Mouse (Mus musculus): ENCODE results near the gene Mypop.

Gene Mypop

GRCm38 (mm10) chr7:18990601-18991295, at the start of gene Mypop:
TSS of gene Mypop (plus strand) at chr7:18991245.
- DNase-seq (ENCODE audit: low read depth) = peak; percentile 100

DNA sequence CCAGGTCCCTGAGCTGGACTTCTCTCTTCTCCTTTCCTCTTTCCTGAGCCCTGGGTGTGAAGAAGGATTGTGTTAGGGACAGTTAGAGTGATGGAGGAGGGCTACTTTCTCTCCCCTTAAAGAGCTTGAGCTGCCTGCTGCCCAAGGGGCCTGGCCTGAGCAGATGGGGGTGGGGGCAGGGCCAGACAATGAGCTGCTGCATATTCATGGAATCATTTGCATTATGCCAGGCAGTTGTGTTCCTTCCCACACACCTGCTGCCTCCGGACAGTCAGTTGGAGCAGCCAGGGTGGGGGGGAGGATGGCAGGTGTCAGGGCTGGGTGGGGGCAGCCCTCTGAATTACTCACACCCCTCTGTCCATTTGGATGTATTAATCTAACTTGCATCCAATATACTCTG, 48.7 kb upstream of the Mypop start:
- no peak for DNase-seq (ENCODE audit: low read depth)

DNA sequence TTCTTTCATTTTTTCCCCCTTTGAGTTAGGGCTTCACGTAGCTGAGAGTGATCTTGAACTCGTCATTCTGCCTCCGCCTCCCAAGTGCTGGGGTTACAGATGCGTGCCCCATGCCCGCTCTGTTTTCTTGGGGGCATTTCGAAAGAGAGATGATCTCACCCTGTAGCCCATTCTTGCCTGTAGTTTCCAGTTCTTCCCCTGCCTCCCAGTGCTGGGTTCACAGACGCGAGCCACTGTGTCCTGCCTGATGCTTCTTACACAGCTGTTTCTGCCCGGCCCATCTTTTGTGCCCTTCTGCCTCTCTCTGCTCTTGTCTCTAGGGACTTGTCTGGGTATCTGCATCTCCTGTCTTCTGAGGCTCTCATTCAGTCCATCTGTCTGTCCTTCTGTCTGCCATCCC, 48.2 kb upstream of the Mypop start:
- DNase-seq (ENCODE audit: low read depth) = no peak

GRCm38 (mm10) chr7:18948151-18948550, 42.9 kb upstream of the Mypop start:
- no peak for DNase-seq (ENCODE audit: low read depth)

GRCm38 (mm10) chr7:18949781-18950522, 41.1 kb upstream of the Mypop start:
- no peak for DNase-seq (ENCODE audit: low read depth)

- DNase-seq (ENCODE audit: low read depth) = peak; percentile 28
These were observed 40.3 kb upstream of the Mypop start for GRCm38 (mm10) chr7:18950523-18951315.

DNA sequence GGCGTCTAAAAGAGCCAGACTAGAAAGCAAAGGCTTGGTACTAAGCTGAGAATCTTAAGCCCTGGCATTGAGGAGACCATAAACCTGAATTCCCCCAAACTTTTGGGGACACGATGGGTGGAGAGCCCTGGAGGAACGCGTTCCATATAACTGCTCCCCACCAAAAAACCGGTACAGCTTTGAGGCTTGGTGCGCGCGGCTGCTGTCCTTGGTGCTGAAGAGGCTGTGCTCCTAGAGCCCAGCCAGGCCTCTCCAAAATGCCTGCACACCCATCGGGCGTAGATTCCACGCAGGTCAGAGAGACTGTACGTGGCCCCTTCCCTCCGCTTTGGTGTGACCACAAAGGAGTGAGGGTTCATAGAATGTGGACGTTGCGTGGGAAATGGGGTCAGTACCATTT, 39.6 kb upstream of the Mypop start:
- DNase-seq (ENCODE audit: low read depth) = peak; percentile 66

DNA sequence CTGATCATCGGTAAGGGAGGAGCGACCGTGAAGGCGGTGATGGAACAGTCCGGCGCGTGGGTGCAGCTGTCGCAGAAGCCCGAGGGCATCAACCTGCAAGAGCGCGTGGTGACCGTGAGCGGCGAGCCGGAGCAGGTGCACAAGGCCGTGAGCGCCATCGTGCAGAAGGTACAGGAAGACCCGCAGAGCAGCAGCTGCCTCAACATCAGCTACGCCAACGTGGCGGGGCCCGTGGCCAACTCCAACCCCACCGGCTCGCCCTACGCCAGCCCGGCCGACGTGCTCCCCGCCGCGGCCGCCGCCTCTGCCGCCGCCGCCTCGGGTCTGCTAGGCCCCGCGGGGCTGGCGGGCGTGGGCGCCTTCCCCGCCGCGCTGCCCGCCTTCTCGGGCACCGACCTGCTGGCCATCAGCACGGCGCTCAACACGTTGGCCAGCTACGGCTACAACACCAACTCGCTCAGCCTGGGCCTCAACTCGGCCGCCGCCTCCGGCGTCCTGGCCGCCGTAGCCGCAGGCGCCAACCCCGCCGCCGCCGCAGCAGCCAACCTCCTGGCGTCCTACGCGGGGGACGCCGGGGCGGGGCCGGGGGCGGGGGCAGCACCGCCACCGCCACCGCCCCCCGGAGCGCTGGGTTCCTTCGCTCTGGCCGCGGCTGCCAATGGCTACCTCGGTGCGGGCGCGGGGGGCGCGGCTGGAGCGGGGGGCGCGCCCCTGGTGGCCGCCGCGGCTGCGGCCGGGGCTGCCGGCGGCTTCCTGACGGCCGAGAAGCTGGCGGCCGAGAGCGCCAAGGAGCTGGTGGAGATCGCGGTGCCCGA, 33.3 kb upstream of the Mypop start:
- DNase-seq (ENCODE audit: low read depth) = peak; percentile 38

DNA sequence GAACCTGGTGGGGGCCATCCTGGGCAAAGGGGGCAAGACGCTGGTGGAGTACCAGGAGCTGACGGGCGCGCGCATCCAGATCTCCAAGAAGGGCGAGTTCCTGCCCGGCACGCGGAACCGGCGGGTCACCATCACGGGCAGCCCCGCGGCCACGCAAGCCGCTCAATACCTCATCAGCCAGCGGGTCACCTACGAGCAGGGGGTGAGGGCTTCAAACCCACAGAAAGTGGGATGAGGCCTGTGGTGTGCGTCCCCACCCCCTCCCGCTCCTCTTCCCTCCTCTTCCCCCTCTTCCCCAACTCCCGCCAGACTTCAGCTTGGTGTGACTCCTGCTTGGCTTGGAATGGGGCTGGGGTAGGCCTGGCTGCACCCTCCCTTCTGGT, 32.7 kb upstream of the Mypop start:
- DNase-seq (ENCODE audit: low read depth) = no peak

DNA sequence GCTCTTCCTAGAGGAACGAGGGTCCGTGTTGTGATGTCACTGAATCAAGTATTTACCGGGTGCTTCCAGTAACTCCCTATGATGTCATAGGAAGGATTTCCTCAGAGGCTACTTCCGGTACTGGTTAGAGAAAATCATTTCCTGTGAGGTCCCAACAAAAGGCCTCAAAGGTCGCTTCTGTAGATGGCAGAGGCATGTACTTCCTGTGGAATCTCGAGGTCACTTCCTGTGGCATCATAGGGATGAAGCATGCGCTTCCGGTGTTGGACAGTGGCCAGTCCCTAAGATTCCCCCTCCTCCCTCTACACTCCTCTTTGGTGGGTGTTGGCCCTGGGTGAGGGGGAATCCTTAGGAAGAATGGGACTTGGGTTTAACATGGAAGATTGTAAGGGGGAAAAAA, 31.6 kb upstream of the Mypop start:
- peak; percentile 26 for DNase-seq (ENCODE audit: low read depth)

DNA sequence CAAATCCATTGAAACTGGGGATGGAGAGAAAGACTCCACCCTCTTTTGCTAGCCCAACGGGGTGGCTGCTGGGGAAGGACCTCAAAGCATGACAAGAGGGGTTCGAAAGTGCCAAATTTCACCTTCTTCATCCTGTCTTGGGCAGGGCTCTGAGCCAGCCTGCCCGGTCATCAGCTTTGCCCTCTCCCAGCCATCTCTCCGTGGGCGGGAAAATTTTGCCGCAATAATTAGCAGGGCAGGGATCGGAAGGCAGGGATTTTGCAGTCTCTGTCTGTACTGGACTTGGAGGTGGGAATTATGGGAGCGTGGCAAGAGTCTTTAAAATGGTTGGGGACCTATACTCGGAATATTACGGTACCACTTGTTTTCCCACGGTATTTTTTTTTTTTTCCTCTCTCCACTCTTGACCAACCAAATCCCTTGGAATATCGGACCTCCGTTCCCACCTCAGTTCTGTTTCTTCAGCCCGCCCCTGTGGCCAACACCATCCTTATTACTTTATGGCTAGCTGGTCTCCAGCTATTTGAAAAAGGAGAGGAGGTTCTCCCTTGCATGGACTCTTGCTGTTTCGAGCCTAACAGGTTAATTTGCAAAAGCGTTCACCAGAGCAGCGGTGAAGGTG, 28.8 kb upstream of the Mypop start:
- DNase-seq (ENCODE audit: low read depth) = no peak

- DNase-seq (ENCODE audit: low read depth) = no peak
These were observed 28.2 kb upstream of the Mypop start for GRCm38 (mm10) chr7:18962795-18963194.

DNA sequence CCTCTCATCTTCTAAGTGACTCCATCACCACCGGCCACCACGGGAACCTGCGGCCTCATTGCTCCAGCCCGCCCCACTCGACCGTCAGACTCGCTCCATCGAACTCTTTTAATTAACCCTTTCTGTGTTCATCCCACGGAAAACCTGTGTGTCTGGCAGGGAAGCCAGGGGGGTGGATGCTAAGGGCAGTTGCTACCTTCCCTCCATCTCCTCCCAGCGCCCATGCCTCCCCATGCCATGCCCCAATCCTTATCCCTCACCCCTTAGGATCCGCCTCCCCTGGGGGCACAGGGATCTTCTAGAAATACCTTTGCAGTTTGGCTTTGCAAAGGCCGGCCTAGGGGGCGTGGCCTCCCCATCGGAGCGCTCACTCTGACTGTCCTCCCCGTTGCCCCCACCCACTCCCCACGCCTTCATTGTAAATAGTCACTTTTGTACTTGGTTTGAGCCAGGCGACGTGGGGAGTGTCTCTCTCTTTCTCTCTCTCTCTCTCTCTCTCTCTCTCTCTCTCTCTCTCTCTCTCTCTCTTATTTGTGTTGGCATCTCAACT, 27.7 kb upstream of the Mypop start:
- no peak for DNase-seq (ENCODE audit: low read depth)

- no peak for DNase-seq (ENCODE audit: low read depth)
These were observed 25.7 kb upstream of the Mypop start for GRCm38 (mm10) chr7:18965312-18965711.

- no peak for DNase-seq (ENCODE audit: low read depth)
These were observed 23.4 kb upstream of the Mypop start for GRCm38 (mm10) chr7:18967603-18968002.

DNA sequence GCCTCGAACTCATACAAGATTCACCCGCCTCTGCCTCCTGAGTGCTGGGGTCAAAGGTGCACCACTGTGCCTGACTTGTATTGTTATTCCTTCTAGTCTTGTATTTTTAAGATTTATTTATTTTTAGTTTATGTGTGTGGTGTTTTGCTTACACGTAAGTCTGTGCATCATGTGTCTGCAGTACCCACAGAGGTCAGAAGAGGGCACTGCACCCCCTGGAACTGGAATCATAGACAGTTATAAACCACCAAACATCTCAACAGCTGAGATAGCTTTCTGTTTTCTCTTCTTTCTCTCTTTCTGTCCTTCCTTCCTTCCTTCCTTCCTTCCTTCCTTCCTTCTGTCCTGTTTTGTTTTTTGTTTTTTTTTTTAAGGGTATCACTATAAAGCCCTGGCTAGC, 20.1 kb upstream of the Mypop start:
- DNase-seq (ENCODE audit: low read depth) = peak; percentile 51

GRCm38 (mm10) chr7:18978381-18978780, 12.7 kb upstream of the Mypop start:
- no peak for DNase-seq (ENCODE audit: low read depth)

DNA sequence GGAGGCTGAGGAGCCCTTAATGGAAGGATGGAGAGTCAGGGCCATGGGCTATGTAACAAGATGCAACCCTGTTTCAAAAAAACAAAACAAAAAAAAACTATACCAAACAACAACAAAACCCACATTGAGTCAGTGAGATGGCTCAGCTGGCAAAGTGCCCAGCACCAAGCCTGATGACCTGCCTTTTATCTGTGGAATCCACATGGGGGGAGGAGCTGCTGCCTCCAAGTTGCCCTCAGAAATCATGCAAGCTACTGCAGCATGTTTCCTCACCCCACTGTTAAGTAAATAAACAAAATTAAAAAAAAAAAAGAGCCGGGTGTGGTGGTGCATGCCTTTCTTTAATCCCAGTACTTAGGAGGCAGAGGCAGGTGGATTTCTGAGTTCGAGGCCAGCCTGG, 4.5 kb upstream of the Mypop start:
- DNase-seq (ENCODE audit: low read depth) = no peak

- no peak for DNase-seq (ENCODE audit: low read depth)
These were observed 3.9 kb upstream of the Mypop start, which contains the start of gene Nanos2 for GRCm38 (mm10) chr7:18987100-18987499. TSS of gene Nanos2 (plus strand) at chr7:18987400.

DNA sequence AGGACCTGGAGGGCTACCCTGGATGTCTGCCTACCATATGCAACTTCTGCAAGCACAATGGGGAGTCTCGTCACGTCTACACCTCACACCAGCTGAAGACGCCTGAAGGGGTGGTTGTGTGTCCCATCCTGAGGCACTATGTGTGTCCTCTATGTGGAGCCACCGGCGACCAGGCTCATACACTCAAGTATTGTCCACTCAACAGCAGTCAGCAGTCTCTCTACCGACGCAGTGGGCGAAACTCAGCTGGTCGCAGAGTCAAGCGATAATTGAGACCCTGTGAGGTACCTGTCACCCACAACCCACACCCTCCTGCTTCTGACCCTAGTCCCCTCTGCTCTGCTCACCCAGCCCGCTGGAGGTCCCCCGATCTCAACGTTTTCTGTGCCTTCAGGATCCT, 3.3 kb upstream of the Mypop start:
- DNase-seq (ENCODE audit: low read depth) = no peak

DNA sequence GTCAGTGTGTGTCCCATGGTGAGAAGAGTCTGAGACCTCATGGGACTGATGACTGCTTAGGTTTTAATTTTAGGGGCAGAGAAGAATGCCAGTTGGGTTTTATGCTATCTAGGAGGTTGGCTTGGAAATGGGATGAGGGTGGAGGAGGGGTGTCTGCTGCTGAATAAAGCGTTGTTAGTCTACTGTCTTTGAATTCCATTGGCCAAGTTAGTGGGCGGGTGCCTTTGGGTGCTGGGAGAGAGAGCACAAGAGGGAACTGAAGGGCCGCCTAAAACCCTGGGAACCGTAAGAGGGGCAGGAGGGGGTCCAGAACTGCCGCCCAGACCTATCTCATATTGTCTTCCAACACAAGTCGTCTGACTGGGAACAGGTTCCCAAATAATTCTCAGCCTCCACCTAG, 2.3 kb upstream of the Mypop start:
- no peak for DNase-seq (ENCODE audit: low read depth)

Data from induced T-regulatory cell, adult 2 months (primary cell).